Mouse (Mus musculus) heart, postnatal 0 days (tissue): ENCODE data around the gene Ptpn13.

Experiments used
- CTCF ChIP-seq: IDR thresholded peaks from 2 replicates; pipeline ENCODE4 v1.5.1; 2016; ENCODE audit warnings: antibody characterized with exemption, control low read depth, low read depth
- EP300 ChIP-seq: IDR thresholded peaks from 2 replicates; pipeline ENCODE4 v1.6.1; 2016; ENCODE audit warnings: antibody characterized with exemption, low read depth

GRCm38 (mm10) chr5:103499305-103499704 is 74.3 kb downstream of the Ptpn13 start:
- TF ChIP-seq CTCF (no peak), EP300 (no peak)
